Mouse (Mus musculus) cortical plate, adult 2 months (tissue): ENCODE results near the gene Dkk2.

ENCODE experiments used
- CTCF ChIP-seq: fragments of 200-500 bp; IDR thresholded peaks from 2 replicates; pipeline ENCODE4 v1.5.1; 2011; ENCODE audit warnings: mild to moderate bottlenecking, control low read depth, low read length; ENCODE audit not compliant: insufficient read depth; ENCODE audit errors: extremely low read depth
- POLR2A ChIP-seq: fragments of 200-500 bp; IDR thresholded peaks from 2 replicates; pipeline ENCODE4 v1.6.1; 2011; ENCODE audit warnings: mild to moderate bottlenecking, low read length, control low read depth; ENCODE audit not compliant: insufficient read depth; ENCODE audit errors: extremely low read depth

- no peak for TF ChIP-seq CTCF
- no peak for TF ChIP-seq POLR2A
These were observed at the start of gene Dkk2 for GRCm38 (mm10) chr3:132085112-132085822.
